Mouse (Mus musculus): Measurements from ENCODE around the gene Ash1l. TPM values are rescaled to one million over a fixed set of nuclear protein-coding genes. Genes with fewer than 3 reads are reported as not detected.

The Ash1l gene
- polyA plus RNA-seq, 1 experiment from 2014 or later: 13.6 TPM

- ATAC-seq: no peak
These were observed 156.5 kb downstream of the Ash1l start for GRCm38 (mm10) chr3:89106881-89107280.

GRCm38 (mm10) chr3:89107545-89107944 is 157.1 kb downstream of the Ash1l start:
- 72% methylated on average over 3 of the region's 3 CpGs for WGBS
- Histone ChIP-seq H3K36me3 (ENCODE audit: control insufficient read depth, insufficient read depth, low read length) (no peaks in the 10 kb centered on the region), H3K4me2 (ENCODE audit: low read length) (no peak overlapping the region), H3K27me3 (replicated peaks; ENCODE audit: control insufficient read depth, insufficient read depth, low read length) (no peaks in the 10 kb centered on the region), H3K9ac (ENCODE audit: low read length) (no peak overlapping the region), H3K4me3 (ENCODE audit: low read depth, low read length) (no peak overlapping the region), H3K9me3 (replicated peaks; ENCODE audit: control insufficient read depth, low read length) (no peaks in the 10 kb centered on the region), H3K4me1 (ENCODE audit: control insufficient read depth, insufficient read depth, low read length) (no peaks in the 10 kb centered on the region), H3K27ac (ENCODE audit: low read depth, low read length) (no peak overlapping the region)
- ATAC-seq (no peak), DNase-seq (ENCODE audit: low spot score) (no peak)

More at GRCm38 (mm10) chr3:89106881-89107280, 156.5 kb downstream of the Ash1l start:
- H3K27me3 ChIP-seq (replicated peaks; ENCODE audit: control insufficient read depth, insufficient read depth, low read length): no peaks in the 10 kb centered on the region
- no peak for DNase-seq (ENCODE audit: low spot score)
- H3K4me3 ChIP-seq (ENCODE audit: low read depth, low read length): no peak overlapping the region
- no peaks in the 10 kb centered on the region for H3K36me3 ChIP-seq (ENCODE audit: control insufficient read depth, insufficient read depth, low read length)
- no peak overlapping the region for H3K4me2 ChIP-seq (ENCODE audit: low read length)
- H3K4me1 ChIP-seq (ENCODE audit: control insufficient read depth, insufficient read depth, low read length): no peaks in the 10 kb centered on the region
- no peak overlapping the region for H3K9ac ChIP-seq (ENCODE audit: low read length)
- no peaks in the 10 kb centered on the region for H3K9me3 ChIP-seq (replicated peaks; ENCODE audit: control insufficient read depth, low read length)
- no peak overlapping the region for H3K27ac ChIP-seq (ENCODE audit: low read depth, low read length)

- Histone ChIP-seq H3K9ac (ENCODE audit: low read length) (no peak overlapping the region), H3K4me2 (ENCODE audit: low read length) (no peak overlapping the region), H3K27me3 (replicated peaks; ENCODE audit: control insufficient read depth, insufficient read depth, low read length) (no peaks in the 10 kb centered on the region), H3K36me3 (ENCODE audit: control insufficient read depth, insufficient read depth, low read length) (no peaks in the 10 kb centered on the region), H3K4me3 (ENCODE audit: low read depth, low read length) (no peak overlapping the region), H3K27ac (ENCODE audit: low read depth, low read length) (no peak overlapping the region), H3K9me3 (replicated peaks; ENCODE audit: control insufficient read depth, low read length) (no peaks in the 10 kb centered on the region), H3K4me1 (ENCODE audit: control insufficient read depth, insufficient read depth, low read length) (no peaks in the 10 kb centered on the region)
- DNase-seq (ENCODE audit: low spot score): no peak
- no peak for ATAC-seq
- 80% methylated on average over 1 of the region's 1 CpGs for WGBS
These were observed 157.7 kb downstream of the Ash1l start for GRCm38 (mm10) chr3:89108146-89108545.

GRCm38 (mm10) chr3:89113058-89113457 is 162.6 kb downstream of the Ash1l start:
- ATAC-seq (no peak), DNase-seq (ENCODE audit: low spot score) (no peak)
- Histone ChIP-seq H3K4me3 (ENCODE audit: low read depth, low read length) (no peak overlapping the region), H3K4me2 (ENCODE audit: low read length) (no peak overlapping the region), H3K36me3 (ENCODE audit: control insufficient read depth, insufficient read depth, low read length) (no peaks in the 10 kb centered on the region), H3K9ac (ENCODE audit: low read length) (no peak overlapping the region), H3K27me3 (replicated peaks; ENCODE audit: control insufficient read depth, insufficient read depth, low read length) (no peaks in the 10 kb centered on the region), H3K4me1 (ENCODE audit: control insufficient read depth, insufficient read depth, low read length) (no peaks in the 10 kb centered on the region), H3K27ac (ENCODE audit: low read depth, low read length) (no peak overlapping the region), H3K9me3 (replicated peaks; ENCODE audit: control insufficient read depth, low read length) (no peaks in the 10 kb centered on the region)
- WGBS: 91% methylated on average over 4 of the region's 4 CpGs

- Histone ChIP-seq H3K36me3 (ENCODE audit: control insufficient read depth, insufficient read depth, low read length) (no peaks in the 10 kb centered on the region), H3K27me3 (replicated peaks; ENCODE audit: control insufficient read depth, insufficient read depth, low read length) (no peaks in the 10 kb centered on the region), H3K9ac (ENCODE audit: low read length) (no peak overlapping the region), H3K4me1 (ENCODE audit: control insufficient read depth, insufficient read depth, low read length) (no peaks in the 10 kb centered on the region), H3K4me3 (ENCODE audit: low read depth, low read length) (no peak overlapping the region), H3K27ac (ENCODE audit: low read depth, low read length) (no peak overlapping the region), H3K9me3 (replicated peaks; ENCODE audit: control insufficient read depth, low read length) (no peaks in the 10 kb centered on the region), H3K4me2 (ENCODE audit: low read length) (no peak overlapping the region)
- ATAC-seq (no peak), DNase-seq (ENCODE audit: low spot score) (peak; percentile 47)
- WGBS: 13% methylated on average over 2 of the region's 2 CpGs
These were observed 165.1 kb downstream of the Ash1l start for GRCm38 (mm10) chr3:89115522-89115921.

- 88% methylated on average over 2 of the region's 2 CpGs for WGBS
- DNase-seq (ENCODE audit: low spot score): no peak
These were observed 172.9 kb downstream of the Ash1l start for GRCm38 (mm10) chr3:89123313-89123712.

GRCm38 (mm10) chr3:89124241-89124640 is 173.8 kb downstream of the Ash1l start:
- H3K27me3 ChIP-seq (replicated peaks; ENCODE audit: control insufficient read depth, insufficient read depth, low read length): no peaks in the 10 kb centered on the region
- no peaks in the 10 kb centered on the region for H3K9me3 ChIP-seq (replicated peaks; ENCODE audit: control insufficient read depth, low read length)
- H3K4me1 ChIP-seq (ENCODE audit: control insufficient read depth, insufficient read depth, low read length): no peaks in the 10 kb centered on the region
- no peak overlapping the region for H3K4me2 ChIP-seq (ENCODE audit: low read length)
- H3K9ac ChIP-seq (ENCODE audit: low read length): no peak overlapping the region
- no peak overlapping the region for H3K4me3 ChIP-seq (ENCODE audit: low read depth, low read length)
- H3K36me3 ChIP-seq (ENCODE audit: control insufficient read depth, insufficient read depth, low read length): no peaks in the 10 kb centered on the region
- no peak for DNase-seq (ENCODE audit: low spot score)
- H3K27ac ChIP-seq (ENCODE audit: low read depth, low read length): no peak overlapping the region
- ATAC-seq: no peak
- 82% methylated on average over 3 of the region's 3 CpGs for WGBS

More at GRCm38 (mm10) chr3:89123313-89123712, 172.9 kb downstream of the Ash1l start:
- ATAC-seq: no peak
- Histone ChIP-seq H3K9me3 (replicated peaks; ENCODE audit: control insufficient read depth, low read length) (no peaks in the 10 kb centered on the region), H3K27ac (ENCODE audit: low read depth, low read length) (no peak overlapping the region), H3K36me3 (ENCODE audit: control insufficient read depth, insufficient read depth, low read length) (no peaks in the 10 kb centered on the region), H3K4me1 (ENCODE audit: control insufficient read depth, insufficient read depth, low read length) (no peaks in the 10 kb centered on the region), H3K9ac (ENCODE audit: low read length) (no peak overlapping the region), H3K4me3 (ENCODE audit: low read depth, low read length) (no peak overlapping the region), H3K27me3 (replicated peaks; ENCODE audit: control insufficient read depth, insufficient read depth, low read length) (no peaks in the 10 kb centered on the region), H3K4me2 (ENCODE audit: low read length) (no peak overlapping the region)

GRCm38 (mm10) chr3:89125981-89126380 is 175.6 kb downstream of the Ash1l start:
- no peak overlapping the region for H3K27ac ChIP-seq (ENCODE audit: low read depth, low read length)
- H3K4me3 ChIP-seq (ENCODE audit: low read depth, low read length): no peak overlapping the region
- no peaks in the 10 kb centered on the region for H3K4me1 ChIP-seq (ENCODE audit: control insufficient read depth, insufficient read depth, low read length)
- 89% methylated on average over 3 of the region's 3 CpGs for WGBS
- H3K9me3 ChIP-seq (replicated peaks; ENCODE audit: control insufficient read depth, low read length): no peaks in the 10 kb centered on the region
- ATAC-seq: no peak
- no peak overlapping the region for H3K4me2 ChIP-seq (ENCODE audit: low read length)
- H3K9ac ChIP-seq (ENCODE audit: low read length): no peak overlapping the region
- no peak for DNase-seq (ENCODE audit: low spot score)
- no peaks in the 10 kb centered on the region for H3K27me3 ChIP-seq (replicated peaks; ENCODE audit: control insufficient read depth, insufficient read depth, low read length)
- H3K36me3 ChIP-seq (ENCODE audit: control insufficient read depth, insufficient read depth, low read length): no peaks in the 10 kb centered on the region
